Mouse (Mus musculus) erythroblast, embryonic 14.5 days (primary cell): ENCODE data around the gene Fxyd3. TPM values are rescaled to one million over a fixed set of nuclear protein-coding genes. Genes with fewer than 3 reads are reported as not detected.

ENCODE experiments used
- H3K27me3 ChIP-seq: 2 replicates; pipeline ENCODE4 v1.6.1; 2012; ENCODE audit warnings: inconsistent platforms; ENCODE audit not compliant: control insufficient read depth
- H3K36me3 ChIP-seq: 2 replicates; pipeline ENCODE4 v1.6.1; 2012; ENCODE audit warnings: mild to moderate bottlenecking, inconsistent platforms; ENCODE audit not compliant: control insufficient read depth
- H3K4me1 ChIP-seq: 2 replicates; pipeline ENCODE4 v1.6.1; 2012; ENCODE audit warnings: inconsistent platforms; ENCODE audit not compliant: control insufficient read depth
- H3K4me3 ChIP-seq: replicated peaks from 2 replicates; pipeline ENCODE3; 2012; ENCODE audit warnings: moderate library complexity, mild to moderate bottlenecking, inconsistent platforms
- H3K9me3 ChIP-seq: 2 replicates; pipeline ENCODE4 v1.6.1; 2012; ENCODE audit warnings: low read length, inconsistent platforms, mixed read lengths; ENCODE audit not compliant: control insufficient read depth
- GATA1 ChIP-seq: IDR thresholded peaks from 2 replicates; pipeline ENCODE4 v1.6.1; 2012; ENCODE audit warnings: low read length, inconsistent platforms, mixed read lengths
- TAL1 ChIP-seq: IDR thresholded peaks from 3 replicates; pipeline ENCODE4 v1.6.1; 2012; ENCODE audit warnings: low read length, inconsistent platforms, mixed read lengths
- polyA plus RNA-seq: library from polyadenylated mRNA; stranded (reverse); fragments of >175 nt; gene quantifications from 2 replicates; pipeline ENCODE4 v1.2.3, GENCODE M21; 2012

Gene Fxyd3
- polyA plus RNA-seq, 1 experiment = not detected

DNA sequence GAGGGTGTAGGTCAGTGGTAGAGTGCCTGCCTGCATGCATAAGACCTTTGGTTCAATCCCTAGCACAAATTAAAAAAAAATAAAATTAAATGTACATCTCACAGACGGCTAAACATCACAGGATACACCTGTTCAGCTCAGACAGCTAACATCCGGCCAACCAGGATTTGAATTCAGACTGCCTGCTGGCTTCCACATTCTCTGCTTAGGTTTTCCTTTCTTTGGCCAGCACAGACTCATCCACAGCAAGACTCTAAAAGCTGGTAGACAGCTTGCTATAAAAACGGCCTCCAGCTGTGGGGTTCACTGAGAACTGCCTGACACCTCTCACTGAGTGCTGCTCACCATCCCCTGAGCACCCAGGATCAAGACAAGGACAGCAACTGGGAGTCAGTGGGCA, 29.7 kb upstream of the Fxyd3 start:
- no peak for TF ChIP-seq GATA1
- TF ChIP-seq TAL1 = no peak
- Histone ChIP-seq H3K36me3 (peaks cover 5% of the 10 kb centered on the region; the same call in 1 of the 2 replicates), H3K4me1 (no peaks in the 10 kb centered on the region), H3K4me3 (no peak overlapping the region), H3K9me3 (no peaks in the 10 kb centered on the region), H3K27me3 (no peaks in the 10 kb centered on the region)

DNA sequence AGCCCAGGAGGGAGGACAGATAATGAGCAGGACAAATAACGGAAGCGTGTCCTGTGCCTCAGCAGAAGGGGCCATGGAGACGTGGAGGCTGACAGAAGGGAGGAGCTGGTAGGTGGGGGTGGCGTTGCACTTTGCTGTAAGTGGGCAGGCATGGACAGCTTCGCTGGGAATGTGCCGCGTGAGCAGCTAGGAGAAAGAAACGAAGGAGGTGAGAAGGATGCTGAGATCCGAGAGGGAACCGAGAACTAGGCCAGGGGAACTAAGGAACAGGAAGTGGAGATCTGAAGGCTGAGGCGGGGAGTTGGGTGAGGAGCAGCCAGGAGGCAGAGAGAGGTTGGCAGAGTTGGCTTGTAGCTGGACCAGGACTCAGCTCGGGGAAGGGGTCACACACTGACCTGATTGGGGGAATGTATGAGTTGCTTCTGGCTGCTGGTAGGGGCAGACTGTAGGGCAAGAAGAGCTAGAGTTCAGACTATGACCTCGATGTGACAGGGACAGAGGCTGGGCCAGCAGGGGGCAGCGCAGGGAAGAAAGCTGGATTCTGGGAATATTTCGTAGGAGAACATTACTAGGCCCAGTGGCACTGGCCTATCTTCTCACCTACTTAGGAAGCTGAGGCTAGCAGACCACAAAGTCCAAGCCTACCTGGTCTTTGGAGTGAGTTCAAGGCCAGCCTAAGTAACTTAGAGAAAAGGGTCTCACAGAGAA, 28.7 kb upstream of the Fxyd3 start:
- H3K4me1 ChIP-seq = no peaks in the 10 kb centered on the region
- no peak overlapping the region for H3K4me3 ChIP-seq
- peaks cover 5% of the 10 kb centered on the region; the same call in 1 of the 2 replicates for H3K36me3 ChIP-seq
- no peaks in the 10 kb centered on the region for H3K9me3 ChIP-seq
- no peaks in the 10 kb centered on the region for H3K27me3 ChIP-seq
- TF ChIP-seq TAL1 (no peak), GATA1 (no peak)

DNA sequence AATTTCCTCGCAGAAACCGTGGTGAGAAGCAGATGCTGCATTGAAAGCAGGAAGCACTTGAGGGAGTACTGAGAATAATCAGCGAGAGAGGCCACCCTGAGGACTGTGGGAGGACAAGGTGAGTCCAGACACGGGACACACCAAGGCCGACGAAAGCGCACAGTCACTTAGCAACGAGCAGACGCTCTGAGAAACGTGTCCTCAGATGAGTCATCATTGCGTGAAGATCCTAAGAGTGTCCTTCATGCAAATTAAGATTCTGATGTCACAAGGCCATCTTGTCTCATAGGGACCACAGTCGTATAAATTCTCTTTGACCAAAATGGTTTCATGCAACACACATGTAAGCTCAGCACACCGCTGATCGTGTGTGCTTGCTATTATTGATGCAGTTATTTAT, 24.3 kb upstream of the Fxyd3 start:
- H3K9me3 ChIP-seq = no peaks in the 10 kb centered on the region; the same call in 1 of the 2 replicates
- no peak for TF ChIP-seq GATA1
- no peak for TF ChIP-seq TAL1
- H3K36me3 ChIP-seq = peaks cover 5% of the 10 kb centered on the region; the same call in 1 of the 2 replicates
- no peaks in the 10 kb centered on the region for H3K27me3 ChIP-seq
- H3K4me1 ChIP-seq = no peaks in the 10 kb centered on the region
- no peak overlapping the region for H3K4me3 ChIP-seq

- Histone ChIP-seq H3K4me3 (no peak overlapping the region), H3K9me3 (no peaks in the 10 kb centered on the region; the same call in 1 of the 2 replicates), H3K27me3 (no peaks in the 10 kb centered on the region), H3K36me3 (peaks cover 5% of the 10 kb centered on the region; the same call in 1 of the 2 replicates), H3K4me1 (no peaks in the 10 kb centered on the region)
- no peak for TF ChIP-seq TAL1
- no peak for TF ChIP-seq GATA1
Observed at GRCm38 (mm10) chr7:31099612-31099982, 23.1 kb upstream of the Fxyd3 start.

- no peaks in the 10 kb centered on the region for H3K27me3 ChIP-seq
- H3K4me1 ChIP-seq = no peaks in the 10 kb centered on the region
- no peaks in the 10 kb centered on the region; the same call in 1 of the 2 replicates for H3K9me3 ChIP-seq
- TF ChIP-seq GATA1 = no peak
- TF ChIP-seq TAL1 = no peak
- H3K4me3 ChIP-seq = no peak overlapping the region
- peaks cover 5% of the 10 kb centered on the region; the same call in 1 of the 2 replicates for H3K36me3 ChIP-seq
Observed at GRCm38 (mm10) chr7:31098697-31099611, 22.4 kb upstream of the Fxyd3 start.

- no peaks in the 10 kb centered on the region; the same call in 1 of the 2 replicates for H3K9me3 ChIP-seq
- H3K36me3 ChIP-seq = peaks cover 4% of the 10 kb centered on the region; the same call in 1 of the 2 replicates
- H3K4me3 ChIP-seq = no peak overlapping the region
- no peaks in the 10 kb centered on the region for H3K4me1 ChIP-seq
- TF ChIP-seq TAL1 (no peak), GATA1 (no peak)
- H3K27me3 ChIP-seq = no peaks in the 10 kb centered on the region
Observed at GRCm38 (mm10) chr7:31097583-31098248, 21.2 kb upstream of the Fxyd3 start.

DNA sequence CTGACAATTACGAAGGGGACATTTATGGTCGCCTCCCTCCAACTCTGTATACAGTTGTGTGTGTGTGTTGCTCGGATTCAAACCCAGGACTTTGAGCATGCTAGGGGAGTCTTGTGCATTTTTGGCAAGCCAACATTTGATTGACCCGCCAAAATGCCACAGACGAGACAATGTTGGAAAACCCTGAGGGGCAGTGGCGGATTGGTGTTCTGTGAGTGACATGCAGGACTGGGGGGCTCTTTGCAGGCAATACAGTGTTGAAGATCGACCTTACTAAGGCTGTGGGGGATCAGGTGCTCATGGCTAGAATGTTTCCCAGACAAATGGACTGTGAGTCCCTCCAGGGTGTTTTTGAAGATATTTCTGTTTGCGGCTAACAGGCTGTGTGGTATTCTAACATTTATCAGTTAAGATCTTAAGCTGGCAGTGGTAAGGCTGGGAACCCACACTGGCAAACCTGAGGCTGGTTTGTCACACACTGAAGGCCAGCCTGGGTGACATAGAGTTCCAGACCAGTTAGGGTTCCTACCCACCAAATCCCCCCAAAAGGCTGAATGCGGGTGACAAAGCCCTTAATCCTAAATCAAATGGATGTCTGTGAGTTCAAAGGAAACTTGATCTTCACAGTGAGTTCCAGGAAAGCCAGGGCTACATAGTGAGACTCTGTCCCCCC, 20.5 kb upstream of the Fxyd3 start:
- TF ChIP-seq GATA1 (no peak), TAL1 (no peak)
- no peaks in the 10 kb centered on the region for H3K4me1 ChIP-seq
- H3K4me3 ChIP-seq = no peak overlapping the region
- no peaks in the 10 kb centered on the region; the same call in 1 of the 2 replicates for H3K36me3 ChIP-seq
- H3K9me3 ChIP-seq = no peaks in the 10 kb centered on the region; the same call in 1 of the 2 replicates
- H3K27me3 ChIP-seq = no peaks in the 10 kb centered on the region

- Histone ChIP-seq H3K4me3 (no peak overlapping the region), H3K9me3 (no peaks in the 10 kb centered on the region; the same call in 1 of the 2 replicates), H3K27me3 (no peaks in the 10 kb centered on the region), H3K36me3 (no peaks in the 10 kb centered on the region; the same call in 1 of the 2 replicates), H3K4me1 (no peaks in the 10 kb centered on the region)
- TF ChIP-seq GATA1 (no peak), TAL1 (no peak)
Observed at GRCm38 (mm10) chr7:31094774-31095501, 18.4 kb upstream of the Fxyd3 start.
